Mouse (Mus musculus) NIH3T3 (cell line): ENCODE results near the gene Fry.

Source experiments
- DNase-seq: peaks from one replicate; pipeline ENCODE4 v3.0.0-alpha.2; 2012; ENCODE audit warnings: low read depth

Fry gene

GRCm38 (mm10) chr5:150525239-150525638, 406.8 kb downstream of the Fry start:
- DNase-seq = no peak

GRCm38 (mm10) chr5:150541302-150541701, 422.9 kb downstream of the Fry start:
- no peak for DNase-seq

- DNase-seq = no peak
These were observed 424.7 kb downstream of the Fry start for GRCm38 (mm10) chr5:150543184-150543583.
